Mouse (Mus musculus): ENCODE results near the gene Gm7271. TPM values are rescaled to one million over a fixed set of nuclear protein-coding genes. Genes with fewer than 3 reads are reported as not detected.

Gene Gm7271
- total and polyA plus RNA-seq, 3 experiments: not detected

GRCm38 (mm10) chr5:76474931-76475330 is 8.9 kb upstream of the Gm7271 start:
- Histone ChIP-seq H3K4me3 (ENCODE audit: control insufficient read depth in 1 of 2, insufficient read depth in 1 of 2, low read depth in 2 of 2, low read length in 2 of 2) (no peak overlapping the region), H3K79me2 (ENCODE audit: control insufficient read depth, insufficient read depth, low read length, poor library complexity) (no peaks in the 10 kb centered on the region), H3K36me3 (ENCODE audit: control insufficient read depth in 1 of 2, insufficient read depth in 2 of 2, low read length in 2 of 2) (no peaks in the 10 kb centered on the region), H3K9ac (ENCODE audit: control insufficient read depth, low read depth, low read length, poor library complexity, severe bottlenecking) (no peak overlapping the region), H3K9me3 (replicated peaks; ENCODE audit: insufficient read depth, low read length) (no peaks in the 10 kb centered on the region), H3K4me1 (ENCODE audit: control insufficient read depth in 1 of 2, insufficient read depth in 2 of 2, low read length in 2 of 2) (no peaks in the 10 kb centered on the region), H3K27ac (ENCODE audit: control insufficient read depth, low read depth, low read length) (no peak overlapping the region), H3K27me3 (ENCODE audit: control insufficient read depth in 1 of 2, insufficient read depth in 2 of 2, low read length in 2 of 2) (peaks cover 6 to 8% of the 10 kb centered on the region in 2 experiments)
- DNase-seq (ENCODE audit: low read depth, low spot score): peak; percentile 57
- no peak for TF ChIP-seq MYC (IDR thresholded peaks at IDR 0.05; ENCODE audit: low read depth, low read length)
- TF ChIP-seq GATA1 (IDR thresholded peaks at IDR 0.05; ENCODE audit: low read depth, low read length): 0 out of 2 replicates have a peak, but pooled peaks have one; percentile 4
- TF ChIP-seq MAZ (IDR thresholded peaks at IDR 0.05; ENCODE audit: low read depth, low read length): no peak
- TF ChIP-seq ZC3H11A (IDR thresholded peaks at IDR 0.05; ENCODE audit: low read depth, low read length): no peak
- no peak for TF ChIP-seq JUND (IDR thresholded peaks at IDR 0.05; ENCODE audit: low read depth, low read length)
- peak; percentile 52; the same call in 1 of the 2 replicates for TF ChIP-seq TBP (IDR thresholded peaks at IDR 0.05; ENCODE audit: low read depth, low read length)
- TF ChIP-seq BHLHE40 (IDR thresholded peaks at IDR 0.05; ENCODE audit: borderline replicate concordance, low read depth, low read length): no peak
- TF ChIP-seq MAFK (IDR thresholded peaks at IDR 0.05; ENCODE audit: borderline replicate concordance, low read depth, low read length): no peak
- no peak for TF ChIP-seq KAT2A (conservative IDR thresholded peaks at IDR 0.05; ENCODE audit: low read depth, low read length)
- no peak for TF ChIP-seq ZNF384 (IDR thresholded peaks at IDR 0.05; ENCODE audit: low read depth, low read length)
- TF ChIP-seq ELF1 (IDR thresholded peaks at IDR 0.05; ENCODE audit: low read depth, low read length): no peak
- TF ChIP-seq TAL1 (IDR thresholded peaks at IDR 0.05; ENCODE audit: low read length): 0 out of 2 replicates have a peak, but pooled peaks have one; percentile 33
- no peak for TF ChIP-seq HCFC1 (IDR thresholded peaks at IDR 0.05; ENCODE audit: low read depth, low read length)
- TF ChIP-seq SMC3 (IDR thresholded peaks at IDR 0.05; ENCODE audit: low read depth, low read length): no peak
- no peak for TF ChIP-seq ZKSCAN1 (IDR thresholded peaks at IDR 0.05; ENCODE audit: low read depth, low read length)

- H3K27me3 ChIP-seq (ENCODE audit: control insufficient read depth in 1 of 2, insufficient read depth in 2 of 2, low read length in 2 of 2): peaks cover 8 to 13% of the 10 kb centered on the region in 2 experiments
- no peak for DNase-seq (ENCODE audit: low read depth, low spot score)
- no peaks in the 10 kb centered on the region for H3K36me3 ChIP-seq (ENCODE audit: control insufficient read depth in 1 of 2, insufficient read depth in 2 of 2, low read length in 2 of 2)
- no peak overlapping the region for H3K27ac ChIP-seq (ENCODE audit: control insufficient read depth, low read depth, low read length)
- no peak overlapping the region for H3K4me3 ChIP-seq (ENCODE audit: control insufficient read depth in 1 of 2, insufficient read depth in 1 of 2, low read depth in 2 of 2, low read length in 2 of 2)
- no peak overlapping the region for H3K9ac ChIP-seq (ENCODE audit: control insufficient read depth, low read depth, low read length, poor library complexity, severe bottlenecking)
- TF ChIP-seq TCF12 (IDR thresholded peaks at IDR 0.05; ENCODE audit: low read depth, low read length) (no peak), USF2 (IDR thresholded peaks at IDR 0.05; ENCODE audit: borderline replicate concordance in 1 of 2, insufficient read depth in 1 of 2, low read depth in 1 of 2, low read length in 2 of 2) (no peak), HCFC1 (IDR thresholded peaks at IDR 0.05; ENCODE audit: low read depth, low read length) (no peak), ZC3H11A (IDR thresholded peaks at IDR 0.05; ENCODE audit: low read depth, low read length) (no peak), ELF1 (IDR thresholded peaks at IDR 0.05; ENCODE audit: low read depth, low read length) (no peak), JUND (IDR thresholded peaks at IDR 0.05; ENCODE audit: low read depth, low read length) (no peak), KAT2A (conservative IDR thresholded peaks at IDR 0.05; ENCODE audit: low read depth, low read length) (no peak)
- H3K9me3 ChIP-seq (replicated peaks; ENCODE audit: insufficient read depth, low read length): no peaks in the 10 kb centered on the region
- no peaks in the 10 kb centered on the region for H3K79me2 ChIP-seq (ENCODE audit: control insufficient read depth, insufficient read depth, low read length, poor library complexity)
- H3K4me1 ChIP-seq (ENCODE audit: control insufficient read depth in 1 of 2, insufficient read depth in 2 of 2, low read length in 2 of 2): no peaks in the 10 kb centered on the region
Observed at GRCm38 (mm10) chr5:76476873-76477272, 7.0 kb upstream of the Gm7271 start.

All from MEL (cell line).